Comparison of ENCODE assay signal across 23 mouse cellular contexts in genomic region chr14:73420138-73420745, GRCm38 (mm10). TPM values are rescaled to one million over a fixed set of nuclear protein-coding genes. Genes with fewer than 3 reads are reported as not detected.
A peak's percentile ranks its signal among the peaks of the same experiment; 100 is the strongest.
DNase-seq lines count a peak whose midpoint lies in the region; ATAC-seq and TF ChIP-seq lines count a peak whose summit lies in the region.
"Had no signal": no experiment of that assay in that cellular context is flagged by ENCODE, and none has a peak within 500 bp of the region (broad histone marks: within the 10 kb centered on the region; RNA-seq: fewer than 3 reads in every experiment).

No protein-coding gene starts in this region.

- no peak for TF ChIP-seq POLR2A in brain, embryonic 14.5 days (IDR thresholded peaks at IDR 0.05; ENCODE audit: borderline replicate concordance, extremely low read depth, insufficient read depth, insufficient read length, poor library complexity, severe bottlenecking)

- 0 out of 2 replicates have a peak overlapping the region, but pooled peaks have one; percentile 40 for H3K27ac ChIP-seq in forebrain, embryonic 13.5 days
- no peak overlapping the region for H3K27ac ChIP-seq in forebrain, embryonic 11.5 days (ENCODE audit: low read depth, low read length)
- H3K27ac ChIP-seq: embryonic facial prominence, embryonic 13.5 days; hindbrain, embryonic 13.5 days; limb, embryonic 10.5 days; macrophage; midbrain, embryonic 12.5 days; neural tube, embryonic 12.5 days had no signal

- H3K27me3 ChIP-seq in forebrain, embryonic 13.5 days: no peaks in the 10 kb centered on the region
- H3K27me3 ChIP-seq in forebrain, embryonic 11.5 days (ENCODE audit: control insufficient read depth, insufficient read depth, low read length): no peaks in the 10 kb centered on the region
- H3K27me3 ChIP-seq: embryonic facial prominence, embryonic 13.5 days; heart, embryonic 12.5 days; hindbrain, embryonic 13.5 days; midbrain, embryonic 12.5 days; neural tube, embryonic 12.5 days had no signal

- no peaks in the 10 kb centered on the region for H3K36me3 ChIP-seq in forebrain, embryonic 13.5 days (ENCODE audit: poor library complexity, severe bottlenecking)
- H3K36me3 ChIP-seq in forebrain, embryonic 11.5 days (ENCODE audit: control insufficient read depth, insufficient read depth, low read length): no peaks in the 10 kb centered on the region
- H3K36me3 ChIP-seq: embryonic facial prominence, embryonic 13.5 days; heart, embryonic 12.5 days; hindbrain, embryonic 13.5 days; limb, embryonic 10.5 days; midbrain, embryonic 12.5 days; neural tube, embryonic 12.5 days had no signal

- WGBS in forebrain, embryonic 13.5 days: 37% methylated on average over 5 of the region's 5 CpGs
- WGBS in forebrain, embryonic 11.5 days: 46% methylated on average over 5 of the region's 5 CpGs

- no peak for DNase-seq in forebrain, embryonic 11.5 days (ENCODE audit: low spot score)
- peak; percentile 44 for DNase-seq in 3T3-L1 (ENCODE audit: low read depth, low spot score)
- peak; percentile 79 for DNase-seq in brain, embryonic 14.5 days (ENCODE audit: low read depth)
- DNase-seq in cerebellum, postnatal 25 days: peak; percentile 40 to 58
- DNase-seq in kidney, adult 18-20 months: no peak
- DNase-seq in adrenal gland, adult 2 months: no peak
- DNase-seq in retina, embryonic 14.5 days (ENCODE audit: low spot score): no peak
- DNase-seq: B cell, adult 2 months; heart, postnatal 14 days; kidney, adult 9 months; kidney, postnatal 25 days; lung, adult 18-20 months; thymus, postnatal 14 days had no signal

- H3K9me3 ChIP-seq in forebrain, embryonic 13.5 days (replicated peaks): no peaks in the 10 kb centered on the region
- no peaks in the 10 kb centered on the region for H3K9me3 ChIP-seq in forebrain, embryonic 11.5 days (ENCODE audit: control insufficient read depth, low read length)
- H3K9me3 ChIP-seq: embryonic facial prominence, embryonic 13.5 days; heart, embryonic 12.5 days; hindbrain, embryonic 13.5 days; limb, embryonic 10.5 days; midbrain, embryonic 12.5 days; neural tube, embryonic 12.5 days had no signal

- H3K4me2 ChIP-seq in forebrain, embryonic 13.5 days: no peak overlapping the region
- H3K4me2 ChIP-seq in forebrain, embryonic 11.5 days (ENCODE audit: low read depth, low read length, severe bottlenecking): no peak overlapping the region
- H3K4me2 ChIP-seq: embryonic facial prominence, embryonic 13.5 days; heart, embryonic 12.5 days; hindbrain, embryonic 13.5 days; liver, embryonic 11.5 days; midbrain, embryonic 12.5 days; neural tube, embryonic 12.5 days had no signal

- H3K4me1 ChIP-seq in forebrain, embryonic 13.5 days: peaks cover 15% of the 10 kb centered on the region; the same call in 1 of the 2 replicates
- H3K4me1 ChIP-seq in forebrain, embryonic 11.5 days (replicated peaks; ENCODE audit: control insufficient read depth, insufficient read depth, low read length): no peaks in the 10 kb centered on the region

- no peak overlapping the region for H3K4me3 ChIP-seq in forebrain, embryonic 13.5 days
- H3K4me3 ChIP-seq in forebrain, embryonic 11.5 days (ENCODE audit: low read depth, low read length): no peak overlapping the region
- H3K4me3 ChIP-seq: embryonic facial prominence, embryonic 13.5 days; heart, embryonic 12.5 days; hindbrain, embryonic 13.5 days; limb, embryonic 10.5 days; midbrain, embryonic 12.5 days; neural tube, embryonic 12.5 days had no signal

- TF ChIP-seq CTCF in brain, embryonic 14.5 days (IDR thresholded peaks at IDR 0.05; ENCODE audit: borderline replicate concordance, extremely low read depth, insufficient read depth, insufficient read length): no peak

- H3K9ac ChIP-seq in forebrain, embryonic 13.5 days: no peak overlapping the region
- H3K9ac ChIP-seq in forebrain, embryonic 11.5 days (ENCODE audit: low read length): no peak overlapping the region
- H3K9ac ChIP-seq: embryonic facial prominence, embryonic 13.5 days; heart, embryonic 12.5 days; hindbrain, embryonic 13.5 days; midbrain, embryonic 12.5 days; neural tube, embryonic 12.5 days had no signal

- ATAC-seq in forebrain, embryonic 13.5 days: peak; percentile 67; the same call in 1 of the 2 replicates
- ATAC-seq in forebrain, embryonic 11.5 days (replicated peaks; ENCODE audit: low FRiP score): no peak
- ATAC-seq: inflammation-experienced regulatory T-cells, adult 6 months had no signal

RNA-seq across cellular contexts. Expression of gene Itm2b, which starts 35.2 kb away (rescaled TPM):
- polyA plus RNA-seq in forebrain, embryonic 13.5 days (2015; fragmentation: Nextera tagmentation; extraction: Ambion mirVana): 450 and 508 TPM in 2 replicates
- 270 and 292 TPM in 2 replicates for polyA plus RNA-seq in forebrain, embryonic 11.5 days (2014; fragmentation: Nextera tagmentation; extraction: Ambion mirVana)
- 371 and 377 TPM in 2 replicates for polyA plus RNA-seq in brain, embryonic 14.5 days (2012; rRNA removed)
- total RNA-seq in adrenal gland, adult 2 months (2021): 1,000 to 10,000 TPM; 1,107 to 1,115 TPM
- polyA plus RNA-seq in adrenal gland, adult 2 months (2012; rRNA removed): 828 and 985 TPM in 2 replicates

Comparison
In these comparisons a context has a peak if more than half of its experiments do, and no peak if none do; other contexts are left out.
1. DNase-seq: peak in 3T3-L1 (single experiment), brain, embryonic 14.5 days (single experiment) and cerebellum, postnatal 25 days (2 of 2); none in forebrain, embryonic 11.5 days (single experiment), kidney, adult 18-20 months (single experiment), adrenal gland, adult 2 months (single experiment) and retina, embryonic 14.5 days (single experiment).